Mouse (Mus musculus) left cerebral cortex, postnatal 10 days (tissue): ENCODE measurements around the gene Olfr697. TPM values are rescaled to one million over a fixed set of nuclear protein-coding genes. Genes with fewer than 3 reads are reported as not detected.
"Not testable (repeated sequence)": the region's sequence is repeated elsewhere in the genome, so short reads cannot be mapped to it uniquely, and the experiment has no call there.

Experiments
- DNase-seq, 2 experiments: peaks; one replicate each; pipeline ENCODE4 v3.0.0; 2021 to 2022; ENCODE audit warnings: low spot score in 2 of 2, mixed read lengths in 1 of 2; ENCODE audit errors: extremely low spot score in 1 of 2
- intact Hi-C: fragments of 180-260 bp; cut with DNase I; formaldehyde crosslinking; loops from one replicate; pipeline ENCODE4 v1.15.1; 2025
- total RNA-seq, 2 experiments: library from RNA; stranded (reverse); gene quantifications; 2 replicates each; pipeline ENCODE4 v1.2.3; 2021

The Olfr697 gene
- total RNA-seq = not detected

DNA sequence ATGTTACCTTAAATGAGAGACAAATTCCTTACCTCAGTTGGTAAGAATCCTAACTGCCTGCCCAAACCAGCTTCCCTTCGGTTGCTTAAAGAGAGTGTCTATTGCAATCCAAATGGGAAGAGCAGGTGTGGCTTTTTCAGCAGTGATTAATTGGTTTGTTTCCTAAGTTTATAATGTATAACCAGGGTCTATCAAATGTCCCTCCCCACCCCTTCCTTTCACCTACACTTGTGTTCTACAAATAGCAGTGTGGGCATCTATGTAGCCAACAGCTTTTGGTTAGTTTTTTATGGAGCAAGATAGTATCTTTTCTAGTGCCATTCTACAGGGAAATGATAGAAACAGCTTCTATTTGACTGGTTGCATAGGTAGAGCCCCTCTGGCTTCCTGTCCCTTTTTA is at the start of gene Olfr697:
TSS of gene Olfr697 (minus strand) at position 101 of the 400 bp plus-strand sequence.
- DNase-seq = no peak
- intact Hi-C loops = no loop called here

DNA sequence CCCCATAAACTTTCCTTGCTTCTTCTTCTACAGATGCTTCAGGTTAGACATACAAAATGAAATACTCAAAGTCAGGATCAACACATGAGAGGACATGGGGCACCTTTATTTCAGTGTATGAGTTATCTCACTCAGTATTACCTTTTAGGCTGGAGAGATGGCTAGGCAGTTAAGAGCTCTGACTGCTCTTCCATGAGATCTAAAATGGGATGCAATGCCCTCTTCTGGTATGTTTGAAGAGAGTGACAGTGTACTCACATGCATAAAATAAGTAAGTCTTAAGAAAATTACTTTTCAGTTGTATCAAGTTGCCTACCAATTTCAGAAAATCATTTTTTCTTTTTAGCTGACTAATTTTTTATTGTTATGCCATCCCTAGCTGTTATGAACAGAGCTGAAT is 46.1 kb upstream of the Olfr697 start:
- intact Hi-C loops = no loop called here
- no peak for DNase-seq

DNA sequence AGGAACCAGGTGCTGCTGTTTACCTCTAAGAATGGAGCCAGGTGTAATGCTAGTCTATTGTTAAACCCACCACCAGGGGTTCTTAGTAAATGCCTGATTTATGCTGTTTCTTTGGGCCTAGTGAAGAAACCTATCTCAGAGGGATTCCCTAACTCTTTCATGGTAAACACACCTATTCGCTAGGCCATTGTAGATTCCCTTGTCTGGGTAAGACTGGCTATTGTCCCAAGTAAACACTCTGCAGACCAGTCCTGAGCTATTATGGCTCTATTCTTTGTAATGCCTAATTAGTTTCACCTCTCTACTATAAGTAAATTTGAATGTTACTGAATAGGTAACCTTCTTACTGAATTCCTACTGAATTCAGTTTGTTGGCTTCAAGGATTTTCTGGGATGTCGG is 18.8 kb upstream of the Olfr697 start:
- DNase-seq, intact Hi-C loops: not testable (repeated sequence)

DNA sequence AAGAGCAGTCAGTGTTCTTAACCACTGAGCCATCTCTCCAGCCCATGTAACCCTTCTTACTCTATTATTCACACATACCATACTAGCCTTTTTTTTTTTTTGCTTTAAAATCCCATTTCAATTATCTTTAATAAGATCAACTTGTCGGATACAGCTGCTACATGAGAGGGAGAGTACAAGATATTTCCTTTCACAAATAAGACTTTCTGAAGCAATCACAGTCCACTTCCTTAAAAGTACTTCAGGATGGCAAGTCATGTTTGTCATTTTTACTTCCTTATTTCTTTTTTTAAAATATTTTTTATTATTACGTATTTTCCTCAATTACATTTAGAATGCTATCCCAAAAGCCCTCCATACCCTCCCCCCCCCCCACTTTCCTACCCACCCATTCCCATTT is 16.6 kb upstream of the Olfr697 start:
- DNase-seq = no peak
- intact Hi-C loops = no loop called here

DNA sequence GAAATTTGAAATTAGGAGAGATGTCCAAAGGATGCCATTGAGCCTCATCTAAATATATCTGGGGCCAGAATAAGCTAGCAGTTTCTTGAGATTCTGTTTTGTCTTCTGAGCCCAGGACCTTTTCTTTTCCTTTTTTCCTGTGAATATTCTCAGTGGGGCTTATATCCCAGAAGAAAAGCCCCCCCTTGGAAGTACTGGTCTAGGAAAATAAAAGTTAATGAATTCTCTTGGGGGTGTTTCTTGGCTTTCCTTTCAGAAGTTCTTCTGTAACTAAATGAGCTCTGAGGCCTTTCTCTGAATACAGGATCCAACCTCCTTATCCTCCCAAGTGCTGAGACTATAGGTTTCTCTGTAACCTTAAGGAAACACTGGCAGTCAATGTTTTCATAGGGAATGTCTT is 13.1 kb upstream of the Olfr697 start, which contains the start of gene Olfr698:
TSS of gene Olfr698 (minus strand) at position 101 of the 400 bp plus-strand sequence.
- intact Hi-C loops = no loop called here
- no peak for DNase-seq

DNA sequence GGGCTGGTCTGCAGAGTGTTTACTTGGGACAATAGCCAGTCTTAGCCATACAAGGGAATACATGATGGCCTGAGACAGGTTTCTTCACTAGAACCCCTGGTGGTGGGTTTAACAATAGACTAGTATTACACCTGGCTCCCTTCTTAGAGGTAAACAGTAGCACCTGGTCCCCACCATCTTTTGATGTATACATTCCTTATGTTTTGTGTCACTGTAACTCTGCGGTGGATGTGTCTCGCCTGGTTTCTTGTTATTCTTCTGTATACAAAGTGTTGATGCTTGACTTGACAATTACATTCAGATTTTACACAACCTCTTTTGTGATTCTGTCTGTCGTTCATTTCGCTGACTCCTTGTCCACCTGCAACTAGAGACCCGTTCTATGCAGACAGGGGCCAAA is 3.6 kb upstream of the Olfr697 start:
- no peak for DNase-seq
- intact Hi-C loops = no loop called here

DNA sequence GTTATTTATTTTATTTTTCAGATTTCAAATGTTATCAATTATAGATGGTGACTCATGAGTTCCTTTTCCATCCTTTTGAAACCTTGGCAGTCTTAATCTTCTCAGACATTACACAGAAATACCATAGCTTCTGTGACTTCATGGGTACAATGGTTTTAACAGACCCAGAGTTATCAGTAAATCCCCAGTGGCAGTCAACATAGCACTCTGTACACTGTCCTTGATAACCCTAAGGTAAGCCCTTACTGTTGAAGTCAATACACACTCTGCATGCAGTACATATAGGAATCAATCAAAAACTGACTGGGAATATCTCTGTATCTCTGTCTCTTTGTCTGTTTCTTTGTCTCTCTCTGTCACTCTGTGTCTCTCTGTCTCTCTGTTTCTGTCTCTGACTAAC is 5.2 kb downstream of the Olfr697 start:
- intact Hi-C loops = no loop called here
- no peak for DNase-seq

DNA sequence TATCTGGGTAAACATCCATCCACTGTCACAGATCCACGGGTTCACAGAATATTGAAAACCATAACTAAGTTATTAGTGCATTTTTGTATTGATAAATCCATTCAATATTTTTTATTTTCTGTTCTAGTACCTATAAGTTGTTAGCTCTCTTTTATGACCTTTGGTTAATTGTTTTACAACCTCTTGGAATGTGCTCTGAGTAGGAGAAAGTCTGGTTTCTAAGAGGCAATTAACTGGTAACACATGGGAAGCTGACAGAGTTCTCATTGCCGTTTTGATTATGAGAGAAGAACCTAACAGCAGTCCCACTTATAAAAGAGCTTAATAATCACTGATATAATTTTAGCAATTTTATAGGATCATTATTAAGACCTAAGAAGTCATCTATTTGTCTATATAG is 8.5 kb downstream of the Olfr697 start:
- no peak for DNase-seq
- intact Hi-C loops = no loop called here

DNA sequence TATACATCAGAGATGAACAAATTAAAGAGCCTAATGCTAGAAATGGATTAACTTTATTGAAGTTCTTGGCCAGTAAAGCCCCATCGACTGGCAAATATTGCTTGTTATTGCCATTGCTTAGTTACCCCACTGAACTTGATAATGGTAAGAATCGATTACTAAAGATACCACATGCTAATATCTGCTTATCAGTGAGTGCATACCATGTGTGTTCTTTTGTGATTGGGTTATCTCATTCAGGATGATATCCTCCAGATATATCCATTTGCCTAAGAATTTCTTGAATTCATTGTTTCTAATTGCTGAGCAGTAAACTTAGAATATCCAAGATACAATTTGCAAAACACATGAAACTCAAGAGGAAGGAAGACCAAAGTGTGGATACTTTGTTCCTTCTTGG is 16.6 kb downstream of the Olfr697 start:
- DNase-seq, intact Hi-C loops: not testable (repeated sequence)

DNA sequence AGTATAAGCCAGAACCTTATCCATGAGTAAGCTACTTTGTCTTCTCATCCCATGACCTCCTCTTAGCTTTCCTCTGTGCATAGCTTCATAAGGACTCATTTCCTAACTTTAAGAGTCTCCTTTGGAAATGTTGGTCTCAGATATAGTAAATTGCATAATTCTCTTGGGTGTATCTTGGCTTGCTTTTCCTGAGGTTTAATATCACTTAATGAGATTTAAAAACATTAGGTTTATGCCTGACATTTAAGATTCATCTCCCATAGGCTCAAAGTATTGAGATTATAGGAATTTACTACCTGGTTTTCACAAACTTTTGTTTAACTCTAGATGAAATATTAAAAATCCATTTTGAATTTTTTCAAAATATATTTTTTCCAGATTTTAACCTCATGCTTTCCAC is 25.9 kb downstream of the Olfr697 start, which contains the start of gene Olfr695:
TSS of gene Olfr695 (minus strand) at position 101 of the 400 bp plus-strand sequence.
- intact Hi-C loops = no loop called here
- no peak for DNase-seq

DNA sequence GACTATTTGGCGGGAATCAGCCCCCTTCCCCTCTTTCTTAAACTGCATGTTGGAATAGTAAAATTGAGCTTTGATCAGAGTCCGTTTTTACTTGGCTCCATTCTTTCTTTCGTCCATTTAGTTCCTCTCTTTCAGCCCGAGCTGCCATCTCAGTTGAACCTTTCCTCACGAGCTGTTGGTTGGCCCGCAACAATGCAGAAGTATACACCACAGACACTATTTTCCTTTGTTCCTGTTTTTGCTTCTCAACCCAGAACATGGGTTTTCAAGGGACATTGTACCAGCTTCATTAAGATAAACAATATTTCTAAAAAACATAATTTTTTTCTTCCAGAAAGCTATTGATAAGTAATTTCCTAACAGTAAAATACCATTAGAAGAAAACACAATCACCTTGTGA is 30.8 kb downstream of the Olfr697 start:
- intact Hi-C loops = no loop called here
- no peak for DNase-seq

DNA sequence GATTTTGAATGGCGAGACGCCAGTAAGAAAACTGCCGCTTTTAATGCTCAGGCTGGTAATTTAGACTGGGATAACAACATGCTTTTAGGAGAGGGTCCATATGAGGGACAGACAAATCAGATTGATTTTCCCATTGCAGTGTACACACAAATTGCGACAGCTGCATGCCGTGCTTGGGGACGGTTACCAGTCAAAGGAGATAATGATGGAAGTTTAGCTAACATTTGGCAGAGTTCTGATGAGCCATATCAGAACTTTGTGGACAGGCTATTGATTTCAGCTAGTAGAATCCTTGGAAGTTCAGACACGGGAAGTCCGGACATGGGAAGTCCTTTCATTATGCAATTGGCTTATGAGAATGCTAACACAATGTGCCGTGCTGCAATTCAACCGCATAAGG is 34.5 kb downstream of the Olfr697 start:
- DNase-seq, intact Hi-C loops: not testable (repeated sequence)

DNA sequence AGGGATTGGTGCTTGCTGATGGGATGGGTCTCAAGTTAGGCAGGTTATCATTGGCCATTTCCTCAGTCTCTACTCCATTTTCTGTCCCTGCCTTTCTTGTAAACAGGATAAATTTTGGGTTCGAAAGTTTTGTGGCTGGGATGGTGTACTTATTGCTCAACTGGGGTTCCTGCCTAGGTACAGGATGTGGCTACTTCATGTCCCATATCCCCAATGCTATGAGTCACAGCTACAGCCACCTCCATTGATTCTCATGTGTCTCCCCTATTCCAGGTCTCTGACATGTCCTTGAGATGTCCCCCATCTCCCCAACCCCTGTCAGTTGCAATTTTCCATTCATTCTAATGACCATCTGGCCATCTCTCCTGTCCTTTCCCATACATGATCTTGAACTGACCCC is 45.4 kb downstream of the Olfr697 start:
- intact Hi-C loops = no loop called here
- no peak for DNase-seq

DNA sequence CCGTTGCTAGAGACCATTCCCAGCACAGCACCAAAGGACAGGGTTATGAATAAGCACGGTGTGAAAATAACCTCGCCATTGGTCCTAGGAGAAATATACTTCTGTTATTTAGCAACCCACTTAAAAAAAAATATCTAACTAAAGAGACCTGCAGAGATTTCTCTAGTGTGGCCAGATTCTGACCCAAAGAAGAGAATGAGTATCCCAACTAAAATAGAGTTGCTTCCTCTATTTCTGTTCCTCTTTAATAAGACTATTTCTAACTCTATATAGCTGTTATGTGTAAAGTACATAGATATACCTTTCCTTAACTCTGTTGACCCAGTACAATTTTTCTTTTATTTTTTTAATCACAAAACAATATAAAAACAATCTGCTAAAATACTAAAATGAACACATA is 49.3 kb downstream of the Olfr697 start:
- no peak for DNase-seq
- intact Hi-C loops = no loop called here

DNA sequence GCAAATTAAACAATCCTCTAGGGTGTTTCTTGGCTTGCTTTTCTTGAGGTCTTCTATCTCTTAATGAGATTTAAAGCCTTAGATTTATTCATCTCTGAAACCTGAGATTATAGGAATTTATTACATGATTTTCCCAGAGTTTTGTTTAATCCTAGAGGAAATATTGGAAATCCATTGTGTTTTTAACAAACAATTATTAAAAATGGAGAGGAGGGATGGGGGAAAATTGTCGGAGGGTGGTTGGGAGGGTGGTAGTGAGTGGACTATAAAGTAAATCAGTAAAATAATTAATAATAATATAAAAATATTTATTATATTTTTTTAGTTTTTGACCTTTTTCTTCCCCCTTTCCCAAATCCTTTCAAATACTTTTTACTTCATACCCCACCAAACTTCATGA is 50.5 kb downstream of the Olfr697 start, which contains the start of gene Olfr694:
TSS of gene Olfr694 (minus strand) at position 101 of the 400 bp plus-strand sequence.
- no peak for DNase-seq
- intact Hi-C loops = no loop called here

Other genes with a start within 250 kb of the Olfr697 start
- gene Olfr693, start 61.9 kb downstream of the Olfr697 start, total RNA-seq = not detected
- gene Olfr694, start 50.6 kb downstream of the Olfr697 start, total RNA-seq = not detected
- gene Olfr695, start 26.0 kb downstream of the Olfr697 start, total RNA-seq = not detected
- not detected for gene Olfr698, start 13.0 kb upstream of the Olfr697 start, total RNA-seq
- gene Olfr699, start 50.8 kb upstream of the Olfr697 start, total RNA-seq = not detected
- gene Olfr700, start 66.4 kb upstream of the Olfr697 start, total RNA-seq = not detected
- not detected for gene Olfr701, start 71.7 kb upstream of the Olfr697 start, total RNA-seq
- not detected for gene Olfr702, start 91.5 kb upstream of the Olfr697 start, total RNA-seq
- not detected for gene Olfr703, start 100.9 kb upstream of the Olfr697 start, total RNA-seq
- not detected for gene Olfr704, start 120.7 kb upstream of the Olfr697 start, total RNA-seq
- gene Olfr705, start 134.4 kb upstream of the Olfr697 start, total RNA-seq = not detected
- gene Olfr706, start 145.7 kb upstream of the Olfr697 start, total RNA-seq = not detected
- gene Olfr707, start 158.8 kb upstream of the Olfr697 start, total RNA-seq = not detected
- not detected for gene Olfr1532-ps1, start 165.6 kb upstream of the Olfr697 start, total RNA-seq
- gene Olfr709-ps1, start 189.8 kb upstream of the Olfr697 start, total RNA-seq = not detected
- not detected for gene Olfr710, start 205.9 kb upstream of the Olfr697 start, total RNA-seq
- gene Olfr6, start 221.5 kb upstream of the Olfr697 start, total RNA-seq = not detected
- gene Olfr711, start 233.0 kb upstream of the Olfr697 start, total RNA-seq = not detected